Mouse (Mus musculus) adrenal gland (tissue): ENCODE results near the gene Cdr1.

Experiments
- intact Hi-C: fragments of 180-260 bp; cut with DNase I; formaldehyde crosslinking; loops from one replicate; pipeline ENCODE4 v1.15.1; 2025
- long read RNA-seq, 2 experiments: library from polyadenylated mRNA; unstranded; transcript quantifications; one replicate each; pipeline ENCODE4 v2.0.0; 2020; ENCODE audit warnings: borderline replicate concordance in 1 of 2; ENCODE audit not compliant: insufficient replicate concordance in 1 of 2
- microRNA-seq, 2 experiments: library from miRNA; unstranded; fragments of <30 nt; microRNA quantifications; one replicate each; pipeline ENCODE4; 2019

The Cdr1 gene
- long read RNA-seq, experiment 1: 0 reads
- long read RNA-seq, experiment 2: 0 reads

DNA sequence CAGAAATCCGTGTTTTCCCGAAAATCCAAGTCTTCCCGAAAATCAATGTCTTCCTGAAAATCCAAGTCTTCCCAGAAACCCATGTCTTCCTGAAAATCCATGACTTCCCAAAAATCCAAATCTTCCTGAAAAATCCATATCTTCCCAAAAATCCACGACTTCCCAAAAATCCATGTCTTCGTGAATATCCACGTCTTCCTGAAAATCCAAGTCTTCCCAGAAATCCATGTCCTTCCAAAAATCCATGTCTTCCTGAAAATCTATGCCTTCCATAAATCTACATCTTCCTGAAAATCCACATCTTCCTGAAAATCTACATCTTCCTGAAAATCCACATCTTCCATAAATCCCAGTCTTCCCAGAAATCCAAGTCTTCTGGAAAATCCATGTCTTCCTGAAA lies at the start of gene Cdr1:
TSS of gene Cdr1 (minus strand) at position 101 of the 400 bp plus-strand sequence.
- intact Hi-C loops: no loop called here

DNA sequence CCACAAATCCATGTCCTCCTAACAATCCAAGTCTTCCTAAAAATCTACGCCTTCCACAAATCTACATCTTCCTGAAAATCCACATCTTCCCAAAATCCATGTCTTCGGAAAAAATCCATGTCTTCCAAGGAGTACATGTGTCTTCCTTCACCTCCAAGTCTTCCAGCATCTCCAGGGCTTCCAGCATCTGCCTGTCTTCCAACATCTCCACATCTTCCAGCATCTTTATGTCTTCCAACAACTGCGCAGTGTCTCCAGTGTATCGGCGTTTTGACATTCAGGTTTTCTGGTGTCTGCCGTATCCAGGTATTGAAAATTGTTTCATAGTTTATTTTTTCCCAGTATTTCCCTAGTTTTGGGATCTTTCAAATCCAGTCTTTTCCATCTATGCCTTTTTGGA lies 511 bp upstream of the Cdr1 start:
- intact Hi-C loops: no loop called here

DNA sequence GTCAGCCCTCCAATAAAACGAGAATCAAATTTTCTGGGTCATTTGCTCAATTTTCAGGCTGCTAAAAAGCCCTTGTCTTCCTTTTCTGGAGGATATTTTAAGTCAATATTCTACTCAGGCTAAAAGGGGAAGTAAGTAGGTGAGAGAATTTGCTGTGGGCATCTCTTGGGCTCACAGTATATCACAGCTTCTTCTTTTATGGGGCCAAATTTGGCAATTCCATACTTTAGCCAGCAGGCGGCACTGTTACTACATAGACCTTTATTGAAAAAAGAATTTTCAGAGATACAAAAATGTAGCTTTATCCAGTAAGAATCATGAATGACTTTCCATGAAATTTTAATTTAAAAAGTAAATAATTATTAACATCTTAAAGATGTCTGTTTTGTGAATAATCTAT lies 18.8 kb downstream of the Cdr1 start:
- intact Hi-C loops: no loop called here

DNA sequence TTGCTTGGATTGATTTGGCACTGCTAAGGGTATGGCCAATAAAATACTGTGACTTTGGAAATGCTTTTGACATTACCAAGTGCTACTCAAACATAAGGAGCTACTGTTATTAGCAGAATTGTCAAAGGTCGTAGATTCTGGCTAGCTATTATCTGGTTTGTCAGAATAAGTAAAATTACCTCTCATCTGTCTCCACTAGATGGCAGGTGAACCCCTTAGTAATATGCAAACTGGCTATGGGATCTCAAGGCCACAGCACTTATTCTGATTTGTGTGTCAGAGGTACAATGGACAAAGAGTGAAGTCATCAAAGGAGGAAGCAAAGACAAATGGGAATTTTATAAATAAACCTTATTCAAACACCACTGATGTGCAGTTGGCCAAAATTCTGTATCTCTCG lies 24.1 kb downstream of the Cdr1 start:
- intact Hi-C loops: no loop called here

DNA sequence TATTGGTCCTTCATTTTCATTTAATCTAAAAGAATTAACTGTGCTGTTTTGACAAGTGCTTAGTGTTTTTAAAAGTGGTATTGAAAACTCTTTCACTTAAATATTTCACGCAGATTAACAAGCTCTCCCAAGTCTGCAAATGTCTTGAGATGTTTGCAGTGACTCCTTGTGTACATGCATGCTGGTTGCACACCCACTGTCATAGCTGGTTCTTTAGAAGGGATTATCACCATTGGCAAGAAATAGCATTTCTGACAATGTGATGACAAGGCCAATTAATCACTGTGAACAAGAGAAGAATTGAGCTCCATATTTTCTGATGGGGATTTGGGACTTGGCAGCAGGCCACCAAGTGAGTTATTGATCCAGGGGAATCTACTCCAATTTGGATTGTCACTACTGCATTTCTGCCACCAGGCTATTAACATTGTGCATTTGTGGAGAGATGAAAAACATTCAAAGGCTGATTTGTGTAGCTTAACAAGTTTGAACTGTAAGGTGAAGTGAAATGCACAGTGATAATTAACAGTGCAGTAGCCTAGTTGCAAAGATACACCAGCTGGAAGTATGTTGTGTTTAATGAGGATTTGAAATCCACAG lies 30.6 kb downstream of the Cdr1 start:
- intact Hi-C loops: no loop called here

DNA sequence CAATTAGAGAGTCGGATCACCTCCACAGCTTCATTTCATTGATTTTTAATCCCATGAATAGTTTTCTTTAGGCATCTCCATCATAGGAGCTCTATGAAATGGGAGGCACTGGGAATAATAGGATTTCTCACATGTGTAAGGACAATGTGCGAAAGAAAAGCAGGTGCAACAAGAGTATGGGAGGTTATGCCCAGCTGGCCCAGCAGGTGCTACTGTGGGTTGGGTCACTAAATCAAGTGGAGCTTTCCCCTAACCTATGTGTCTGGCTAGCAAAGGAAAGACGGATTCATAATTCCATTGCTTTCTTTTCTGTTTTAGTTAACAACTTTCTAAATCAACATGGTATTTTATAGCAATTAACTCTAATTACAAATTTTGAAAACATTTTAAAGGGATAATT lies 31.1 kb downstream of the Cdr1 start:
- intact Hi-C loops: no loop called here

DNA sequence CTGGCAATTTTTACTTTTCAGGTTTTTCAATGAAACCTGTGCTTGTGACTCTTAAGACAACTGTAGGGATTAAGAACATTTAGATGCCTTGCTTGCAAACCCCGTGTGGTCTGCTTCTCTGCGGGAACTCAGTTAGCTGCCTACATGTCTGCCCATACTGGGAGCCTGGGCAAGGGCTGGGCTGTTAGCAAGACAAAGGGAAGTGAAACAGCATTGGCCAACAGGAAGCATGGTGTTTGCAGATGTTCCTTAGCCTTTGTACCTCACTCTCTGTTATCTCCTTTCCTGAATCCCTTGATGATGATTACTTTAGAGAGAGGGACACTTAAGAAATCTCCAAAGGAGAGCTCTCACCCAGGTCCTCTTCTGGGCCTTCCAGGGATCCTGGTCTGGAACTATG lies 38.8 kb downstream of the Cdr1 start:
- intact Hi-C loops: no loop called here

DNA sequence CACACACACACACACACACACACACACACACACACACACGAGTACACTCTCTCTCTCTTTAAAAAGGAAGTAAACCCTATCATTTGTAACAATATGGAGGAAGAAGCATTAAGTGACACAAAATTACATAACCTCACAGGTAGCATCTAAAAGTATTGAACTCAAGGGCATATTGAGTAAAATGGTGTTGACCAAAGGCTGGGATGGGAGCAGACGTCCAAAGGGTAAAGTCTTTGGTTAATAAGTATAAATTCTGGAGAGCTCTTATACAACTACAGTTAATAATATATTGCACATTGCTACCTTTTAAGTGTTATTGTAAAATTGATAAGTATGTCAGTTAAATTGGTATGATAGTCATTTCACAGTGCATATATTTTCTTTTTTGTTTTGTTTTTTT lies 39.9 kb downstream of the Cdr1 start:
- intact Hi-C loops: no loop called here

DNA sequence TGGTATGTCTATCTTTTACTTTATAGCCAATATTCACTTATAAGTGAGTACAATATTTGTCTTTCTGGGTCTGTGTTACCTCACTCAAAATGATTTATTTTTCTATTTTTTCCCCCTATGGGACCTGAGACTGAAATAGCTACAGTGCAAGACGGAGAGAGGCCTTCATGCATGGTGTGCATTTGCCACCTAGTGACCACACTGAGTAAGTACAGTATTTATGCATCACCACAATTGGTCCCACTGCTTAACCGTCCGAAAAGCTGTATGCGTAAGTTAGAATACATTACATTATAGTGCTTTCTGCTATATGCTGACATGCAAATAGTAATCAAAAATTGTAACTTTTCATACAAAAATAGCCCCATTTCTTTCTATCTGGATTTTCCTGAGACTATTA lies 50.8 kb downstream of the Cdr1 start:
- intact Hi-C loops: no loop called here

Small RNA genes within 50 kb of the gene (microRNA-seq; reads per million reads assigned to microRNA genes)
- gene Gm24396: 0 reads per million in 2 experiments
